Mouse (Mus musculus): ENCODE data around the gene Zfp574.
"Not testable (repeated sequence)": the region's sequence is repeated elsewhere in the genome, so short reads cannot be mapped to it uniquely, and the experiment has no call there.

The Zfp574 gene

DNA sequence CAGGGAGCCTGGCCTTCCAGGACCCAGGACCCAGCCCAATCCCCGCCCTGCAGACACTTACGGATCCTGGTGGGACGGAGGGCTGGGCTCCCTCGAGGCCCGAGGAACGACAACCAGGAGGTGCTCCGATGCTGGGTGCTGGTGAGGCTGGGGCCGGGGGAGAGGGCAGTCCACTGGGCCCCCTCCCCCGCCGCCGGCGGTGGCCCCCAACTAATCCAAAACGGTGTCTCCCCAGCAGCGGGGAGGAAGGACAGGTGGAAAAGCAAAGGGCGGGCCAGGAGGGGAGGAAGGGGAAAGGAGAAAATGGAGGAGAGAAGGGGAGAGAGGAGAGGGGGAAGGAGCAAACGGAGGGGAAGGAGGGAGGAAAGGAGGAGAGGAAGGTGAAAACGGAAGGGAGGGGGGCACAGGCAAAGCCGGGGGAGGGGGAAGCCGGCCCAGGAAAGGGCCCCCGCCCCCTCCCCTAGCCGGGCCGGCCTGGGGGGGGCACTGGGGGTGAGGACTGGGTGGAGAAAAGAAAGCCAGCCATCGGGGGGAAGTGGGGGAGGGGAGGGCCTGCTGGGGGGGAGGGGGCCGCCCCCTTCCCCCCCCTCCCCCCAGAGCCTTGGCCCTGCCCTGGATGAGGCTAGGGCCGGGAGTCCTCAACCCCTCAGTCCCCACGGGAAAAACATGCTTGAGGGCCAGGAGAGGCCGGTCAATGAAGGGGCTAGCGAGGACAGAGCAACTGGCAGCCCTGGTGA lies at the start of gene Zfp574, which contains the start of gene Grik5:
TSS of gene Zfp574 (plus strand) at position 589 of the 737 bp plus-strand sequence.
TSS of gene Grik5 (minus strand) at position 368 of the 737 bp plus-strand sequence.
- no peak for DNase-seq (ENCODE audit: low spot score)

- DNase-seq (ENCODE audit: low spot score) = no peak
Measured at GRCm38 (mm10) chr7:25025855-25026439, 46.4 kb upstream of the Zfp574 start.

GRCm38 (mm10) chr7:25026452-25026851 lies 45.9 kb upstream of the Zfp574 start:
- no peak for DNase-seq (ENCODE audit: low spot score)

DNA sequence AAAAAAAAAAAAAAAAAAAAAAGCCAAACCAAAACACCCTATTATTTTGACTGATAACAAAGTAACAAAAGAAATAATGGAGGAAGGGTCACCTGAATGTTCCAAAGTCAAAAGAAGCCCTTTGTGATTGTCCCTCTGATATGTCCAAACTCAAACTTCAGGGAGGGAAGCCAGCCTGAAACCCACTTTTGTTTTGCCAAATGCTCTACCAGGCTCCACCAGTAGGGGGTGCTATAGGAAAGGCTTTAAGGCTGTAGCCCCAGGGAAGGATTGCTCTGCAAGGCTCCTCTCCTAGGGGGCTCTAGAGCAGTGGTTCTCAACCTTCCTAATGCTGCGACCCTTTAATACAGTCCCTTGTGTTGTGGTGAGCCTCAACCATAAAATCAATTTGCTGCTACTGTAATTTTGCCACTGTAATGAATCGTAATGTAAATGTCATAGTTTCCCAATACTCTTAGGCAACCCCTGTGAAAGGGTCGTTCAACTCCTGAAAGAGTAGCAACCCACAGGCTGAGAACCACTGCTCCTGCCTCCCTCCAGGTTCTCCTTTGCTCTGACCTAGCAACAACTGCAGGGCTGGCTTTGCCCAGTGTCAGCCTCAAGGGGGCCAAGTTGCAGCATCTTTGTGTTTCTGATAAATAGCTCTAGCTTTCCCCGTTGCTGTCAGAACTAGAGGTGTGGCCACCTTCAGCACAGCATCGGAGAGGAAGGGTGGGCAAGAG lies 42.2 kb upstream of the Zfp574 start:
- no peak for DNase-seq (ENCODE audit: low spot score)

DNA sequence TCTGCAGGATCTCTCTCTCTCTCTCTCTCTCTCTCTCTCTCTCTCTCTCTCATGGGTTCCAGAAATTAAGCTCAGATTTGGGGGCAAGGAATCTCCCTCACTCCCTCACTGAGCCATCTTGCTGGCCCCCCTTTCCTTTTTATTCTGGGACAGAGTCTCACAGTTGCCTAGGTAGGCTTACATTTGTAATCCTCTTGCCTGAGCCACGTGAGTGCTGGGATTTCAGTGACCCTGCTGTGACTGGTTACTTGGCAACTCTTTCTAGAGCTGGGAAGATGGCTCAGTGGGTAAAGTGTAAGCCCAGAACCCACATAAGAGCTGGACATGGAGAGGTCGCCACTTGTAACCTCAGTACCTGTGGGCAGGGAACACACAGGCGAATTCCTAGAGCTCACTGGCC lies 40.8 kb upstream of the Zfp574 start:
- no peak for DNase-seq (ENCODE audit: low spot score)

- DNase-seq (ENCODE audit: low spot score) = no peak
Measured at GRCm38 (mm10) chr7:25034796-25035195, 37.6 kb upstream of the Zfp574 start.

DNA sequence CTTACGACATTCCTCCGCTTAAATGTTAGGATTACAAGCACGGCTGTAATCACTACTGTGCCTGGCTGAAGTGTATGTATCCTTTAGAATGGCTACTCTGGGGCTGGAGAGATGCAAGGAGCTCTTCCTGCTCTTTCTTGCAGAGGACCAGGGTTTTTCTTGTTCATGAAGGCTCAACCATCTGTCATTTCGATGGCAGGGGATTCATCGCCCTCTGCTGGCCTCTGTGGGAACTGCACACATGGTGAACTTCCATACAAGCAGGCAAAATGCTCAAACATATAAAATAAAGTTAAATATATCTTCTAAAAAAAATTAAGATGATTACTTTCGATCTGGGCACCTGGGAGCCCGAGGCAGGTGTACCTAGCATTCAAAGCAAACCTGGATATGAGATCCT lies 36.5 kb upstream of the Zfp574 start:
- no peak for DNase-seq (ENCODE audit: low spot score)

DNA sequence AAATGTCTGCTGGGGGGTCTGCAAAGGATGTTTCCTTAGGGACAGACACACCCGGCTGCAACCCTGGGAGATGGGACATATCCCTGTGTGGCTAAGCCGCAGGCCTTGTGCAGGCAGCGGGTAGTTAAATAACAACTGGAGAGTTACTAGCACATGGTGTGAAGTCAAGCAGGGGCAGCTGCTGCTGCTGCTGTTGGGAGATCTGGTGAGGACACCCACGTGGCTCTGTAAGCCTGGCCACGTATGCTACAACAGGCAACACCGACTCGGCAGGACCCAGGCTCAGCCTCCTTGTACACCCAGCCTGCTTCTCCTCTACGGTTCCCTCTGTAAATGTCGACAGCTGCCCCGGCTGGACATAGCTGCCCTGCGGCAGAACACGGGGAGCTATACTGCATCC lies 30.4 kb upstream of the Zfp574 start:
- DNase-seq (ENCODE audit: low spot score) = no peak

DNA sequence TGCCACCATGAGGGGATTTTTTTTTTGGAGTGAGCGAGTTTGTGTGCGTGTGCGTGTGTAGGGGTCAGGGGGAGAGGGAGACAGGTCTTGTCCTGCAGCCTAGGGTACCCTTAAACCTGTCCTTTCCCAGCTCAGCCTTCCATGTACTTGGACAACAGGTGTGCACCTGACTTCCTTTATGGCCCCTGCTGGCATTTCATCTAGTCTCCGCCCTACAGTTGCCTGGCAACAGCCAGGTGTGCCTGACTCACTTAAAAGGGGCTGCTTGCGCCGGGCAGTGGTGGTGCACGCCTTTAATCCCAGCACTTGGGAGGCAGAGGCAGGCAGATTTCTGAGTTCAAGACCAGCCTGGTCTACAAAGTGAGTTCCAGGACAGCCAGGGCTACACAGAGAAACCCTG lies 27.8 kb upstream of the Zfp574 start:
- DNase-seq (ENCODE audit: low spot score) = not testable (repeated sequence)

DNA sequence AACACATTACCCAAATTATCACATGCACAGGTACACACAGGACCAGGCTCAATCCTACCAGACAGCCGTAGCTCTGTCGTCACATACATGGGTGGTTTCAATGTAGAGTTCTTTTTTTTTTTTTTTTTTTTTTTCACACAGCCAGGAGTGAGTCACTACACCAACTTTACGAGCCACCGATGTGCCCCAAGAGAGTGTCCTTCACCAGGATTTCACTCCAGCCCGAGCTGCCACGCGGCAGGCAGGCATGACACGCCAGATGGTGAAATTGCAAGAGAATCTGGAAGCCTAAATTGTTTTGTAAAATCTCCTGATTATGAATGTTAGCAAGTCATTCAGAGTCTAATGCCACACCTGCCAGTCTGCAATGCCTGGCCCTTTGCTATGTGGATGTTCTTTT lies 25.0 kb upstream of the Zfp574 start:
- DNase-seq (ENCODE audit: low spot score) = no peak

GRCm38 (mm10) chr7:25049295-25049930 lies 23.0 kb upstream of the Zfp574 start:
- DNase-seq (ENCODE audit: low spot score) = no peak

- DNase-seq (ENCODE audit: low spot score) = no peak
Measured at GRCm38 (mm10) chr7:25052587-25052986, 19.8 kb upstream of the Zfp574 start.

DNA sequence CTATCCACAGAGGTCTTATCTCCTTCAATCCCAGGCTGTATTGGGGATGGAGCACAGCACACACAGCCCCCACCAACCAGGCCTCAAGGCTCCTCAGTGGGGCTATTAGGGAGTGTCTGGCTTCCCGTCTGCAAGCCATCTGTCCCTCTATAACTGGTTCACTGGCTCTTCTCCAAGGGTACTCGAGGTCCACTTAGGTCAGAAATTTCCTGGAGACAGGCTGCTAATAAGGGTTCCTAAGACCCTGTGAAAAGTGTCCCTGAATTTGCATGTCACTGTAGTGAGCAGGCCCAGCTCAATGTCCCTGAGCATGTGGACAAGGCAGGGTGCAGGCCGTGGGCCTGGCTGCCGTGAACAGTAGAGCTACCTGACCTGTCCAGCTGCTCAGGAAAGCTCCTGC lies 15.4 kb upstream of the Zfp574 start:
- no peak for DNase-seq (ENCODE audit: low spot score)

- DNase-seq (ENCODE audit: low spot score) = no peak
Measured at GRCm38 (mm10) chr7:25057888-25058287, 14.5 kb upstream of the Zfp574 start.

- DNase-seq (ENCODE audit: low spot score) = no peak
Measured at GRCm38 (mm10) chr7:25058394-25058793, 14.0 kb upstream of the Zfp574 start.

DNA sequence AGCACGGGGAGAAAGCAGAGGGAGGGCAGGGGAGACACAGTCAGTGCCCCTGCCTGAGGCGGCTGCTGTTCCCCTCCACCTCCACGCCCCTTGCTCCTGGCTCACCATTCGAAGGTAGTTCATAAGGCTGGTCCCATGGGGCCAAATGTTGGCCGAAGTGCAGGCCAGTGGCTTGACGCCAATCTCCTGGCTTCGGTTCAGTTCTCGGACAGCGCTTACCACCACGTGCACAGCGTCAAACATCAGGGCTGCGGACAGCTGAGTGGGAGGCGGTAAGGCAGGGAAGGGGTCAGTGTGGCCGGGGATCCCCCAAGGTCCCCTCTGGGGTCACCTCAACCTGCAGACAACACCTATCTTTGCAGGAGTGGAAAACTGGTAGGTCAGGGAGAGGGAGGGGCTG lies 13.5 kb upstream of the Zfp574 start:
- no peak for DNase-seq (ENCODE audit: low spot score)

- no peak for DNase-seq (ENCODE audit: low spot score)
Measured at GRCm38 (mm10) chr7:25063346-25063745, 9.0 kb upstream of the Zfp574 start.

DNA sequence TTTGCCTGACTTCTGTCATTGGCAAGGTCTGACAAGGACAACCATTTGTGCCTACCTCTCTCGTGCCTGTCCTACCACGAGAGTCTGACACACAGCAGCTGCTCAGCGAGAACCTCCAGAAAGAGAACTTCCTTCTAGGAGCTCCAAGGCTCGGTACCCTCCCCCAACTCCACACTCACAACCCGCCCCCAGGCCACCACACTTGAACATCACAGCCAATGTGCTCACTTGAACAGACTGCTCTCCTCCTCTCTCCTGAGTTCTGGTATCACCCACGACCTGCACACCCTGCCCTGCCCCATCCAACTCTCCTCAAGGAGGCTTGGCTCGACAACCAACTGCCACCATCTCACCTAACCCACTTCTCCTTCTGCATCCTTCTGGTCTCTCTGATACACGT lies 8.5 kb upstream of the Zfp574 start:
- DNase-seq (ENCODE audit: low spot score) = no peak

GRCm38 (mm10) chr7:25067338-25067737 lies 5.0 kb upstream of the Zfp574 start:
- DNase-seq (ENCODE audit: low spot score) = no peak

GRCm38 (mm10) chr7:25067909-25068656 lies 4.3 kb upstream of the Zfp574 start:
- no peak for DNase-seq (ENCODE audit: low spot score)

DNA sequence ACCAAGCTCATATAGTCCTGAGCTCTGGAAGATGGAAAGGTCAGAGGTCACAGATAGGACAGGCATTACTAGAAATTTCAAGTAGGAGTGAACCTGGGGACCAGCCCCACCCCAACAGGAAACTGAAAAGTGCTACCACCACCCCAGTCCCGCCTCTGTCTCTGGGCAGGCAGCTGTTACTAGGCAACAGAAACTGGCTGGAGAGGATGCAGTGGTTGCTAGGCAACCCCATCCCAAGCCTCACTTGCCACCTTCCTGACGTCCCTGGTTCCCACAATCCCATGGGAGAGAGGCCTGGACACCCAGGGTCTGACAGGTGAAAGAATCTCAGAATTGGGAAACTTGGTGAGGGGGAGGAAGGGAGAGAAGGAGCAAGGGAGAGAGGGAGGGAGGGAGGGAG lies 3.6 kb upstream of the Zfp574 start:
- no peak for DNase-seq (ENCODE audit: low spot score)
